Mouse (Mus musculus): ENCODE data around the gene Pop4. TPM values are rescaled to one million over a fixed set of nuclear protein-coding genes. Genes with fewer than 3 reads are reported as not detected.

Gene Pop4
- total RNA-seq, 2 experiments from 2014 or later, result 33.6 to 33.7 TPM

DNA sequence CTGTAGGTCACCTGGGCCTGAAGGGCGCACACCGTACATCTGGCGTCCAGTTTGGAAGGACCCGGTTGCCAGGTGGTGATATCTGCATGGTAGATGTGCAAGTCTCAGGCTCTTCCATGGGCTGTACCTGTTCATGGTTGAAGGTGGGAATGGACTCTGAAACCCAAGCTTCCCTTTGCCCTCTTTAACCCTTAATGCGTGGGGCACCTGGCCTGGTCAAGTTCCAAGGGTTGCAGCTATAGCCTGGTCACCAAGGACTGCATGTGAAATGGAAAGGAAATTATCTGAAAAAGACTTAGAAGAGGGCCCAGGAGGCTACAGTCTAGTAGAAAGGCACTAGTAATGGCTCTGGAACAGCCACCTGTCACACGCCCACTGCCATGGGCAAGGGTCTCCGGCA is 50.4 kb downstream of the Pop4 start:
- ATAC-seq (ENCODE audit: poor library complexity, severe bottlenecking), result no peak

DNA sequence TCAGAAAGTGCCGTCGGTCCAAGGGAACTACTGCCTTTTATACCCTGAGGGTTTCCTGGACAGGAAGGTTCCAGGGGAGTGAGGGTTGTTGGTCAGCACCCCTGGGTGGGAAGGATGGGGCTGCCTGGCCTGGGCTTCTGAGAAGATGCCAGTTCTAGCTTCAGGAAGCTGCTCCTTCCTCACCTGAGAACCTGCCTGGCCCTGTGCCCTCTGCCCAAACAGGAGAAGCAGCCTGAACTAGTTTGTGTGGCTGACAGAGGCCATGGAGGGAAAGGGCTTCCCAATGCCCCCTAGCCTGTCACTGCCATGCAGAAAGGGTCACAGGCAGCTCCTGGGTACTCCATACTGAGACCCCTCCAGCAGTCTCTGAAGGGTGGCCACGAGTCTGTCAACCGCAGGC is 51.7 kb downstream of the Pop4 start:
- no peak for ATAC-seq (ENCODE audit: poor library complexity, severe bottlenecking)

DNA sequence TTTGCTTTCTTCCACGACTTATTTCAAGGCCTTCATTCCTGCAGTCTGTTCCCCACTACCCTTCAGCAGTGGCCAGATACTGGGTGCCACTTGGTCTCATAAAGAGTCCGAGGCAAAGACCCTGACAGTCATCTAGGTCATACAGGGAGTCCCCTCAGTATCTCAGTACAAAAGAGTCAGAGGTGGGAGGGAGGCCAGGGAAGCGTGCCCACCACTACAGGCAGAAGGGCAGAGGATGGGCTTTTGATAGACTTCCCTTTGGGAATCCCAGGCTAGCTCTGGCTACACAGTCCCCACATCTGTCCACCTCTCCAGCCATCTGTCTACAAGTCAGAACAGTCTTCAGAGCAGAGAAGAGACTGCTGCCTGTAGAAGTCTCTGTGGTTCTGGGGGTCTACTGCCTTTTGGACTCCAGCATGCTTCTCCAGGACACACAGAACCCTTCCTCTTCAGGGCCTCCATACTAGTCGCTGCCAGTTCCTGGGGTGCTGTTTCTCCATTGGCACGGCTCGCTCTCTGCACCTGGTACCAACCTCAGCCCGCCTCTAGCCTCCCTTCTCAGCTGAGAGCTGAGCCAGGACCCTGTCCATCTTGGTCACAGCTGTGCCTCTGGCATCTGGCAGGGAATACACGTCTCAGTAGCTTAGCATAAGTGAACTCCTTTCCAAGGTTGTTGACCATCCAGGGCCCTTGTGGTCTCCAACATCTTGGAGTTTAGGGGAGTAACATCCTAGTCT is 52.4 kb downstream of the Pop4 start:
- no peak for ATAC-seq (ENCODE audit: poor library complexity, severe bottlenecking)

DNA sequence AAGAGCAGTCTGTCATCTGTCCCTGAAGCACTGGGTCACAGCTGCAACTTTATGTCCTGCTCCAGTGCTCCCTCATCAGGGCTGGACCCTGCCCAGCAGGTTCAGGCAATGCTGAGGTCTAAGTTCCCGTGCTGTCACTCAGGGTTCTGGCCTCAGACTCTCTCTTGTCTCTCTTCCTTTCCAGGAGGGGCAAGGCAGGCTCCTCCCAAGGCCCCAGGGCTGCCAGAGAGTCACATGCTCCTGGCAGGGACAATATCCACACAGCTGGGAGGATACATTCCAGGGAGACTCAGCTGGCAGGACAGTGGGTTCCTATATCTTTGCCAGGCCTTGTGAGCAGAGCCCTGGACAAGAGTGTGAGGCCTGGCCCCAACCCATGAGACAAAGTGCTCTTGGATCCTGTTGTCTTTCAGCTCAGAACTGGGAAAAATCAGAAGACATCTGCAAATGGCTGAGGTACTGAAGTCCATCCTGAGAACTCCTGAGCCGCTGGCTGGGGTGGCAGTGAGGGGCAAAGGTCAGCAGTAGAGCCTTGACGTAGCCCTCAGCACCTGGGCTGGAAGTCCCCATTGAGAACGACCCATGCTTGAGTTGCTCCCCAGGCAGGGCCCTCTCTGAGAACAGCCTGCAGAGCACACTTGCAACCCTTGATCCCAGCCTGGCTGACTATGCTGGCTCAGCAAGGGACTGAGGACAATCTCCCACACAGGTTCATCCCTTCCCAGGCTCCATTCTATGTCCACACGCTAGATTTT is 53.6 kb downstream of the Pop4 start:
- ATAC-seq (ENCODE audit: poor library complexity, severe bottlenecking), result no peak

DNA sequence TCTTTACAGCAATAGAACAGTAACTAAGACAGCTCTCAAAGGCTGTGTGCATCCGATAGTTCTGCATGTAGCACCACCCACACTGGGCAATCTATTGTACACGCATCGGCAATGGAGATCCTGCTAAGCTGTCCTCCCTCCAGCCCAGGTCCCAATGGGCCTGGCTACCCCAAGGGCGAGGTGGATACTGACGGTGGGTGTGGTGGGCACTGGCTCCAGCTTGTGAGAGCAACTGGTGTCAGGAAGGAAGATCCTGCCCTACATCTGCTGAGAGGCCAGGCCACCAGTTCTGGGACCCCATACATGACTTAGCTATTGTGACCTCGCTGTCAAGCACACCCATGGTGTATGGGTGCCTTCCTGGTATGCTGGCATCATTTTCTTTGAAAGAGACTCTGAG is 55.5 kb downstream of the Pop4 start:
- no peak for ATAC-seq (ENCODE audit: poor library complexity, severe bottlenecking)

DNA sequence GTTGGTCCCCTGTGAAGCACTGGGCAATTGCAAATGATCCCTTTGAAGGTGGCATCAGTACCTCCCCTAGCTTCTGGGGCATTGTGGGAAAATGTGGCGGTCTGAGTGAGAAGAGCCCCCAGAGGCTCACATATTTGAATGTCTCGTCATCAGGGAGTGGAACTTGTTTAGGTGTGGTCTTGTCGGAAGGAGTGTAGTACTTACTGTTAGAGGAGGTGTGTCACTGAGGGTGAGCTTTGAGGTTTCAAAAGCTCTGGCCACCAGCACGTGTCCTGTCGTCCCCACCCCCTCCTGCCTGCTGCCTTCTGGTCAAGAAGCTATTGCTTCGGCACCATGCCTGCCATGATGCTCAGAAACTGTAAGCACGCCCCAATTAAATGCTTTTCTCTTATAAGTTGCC is 55.9 kb downstream of the Pop4 start:
- ATAC-seq (ENCODE audit: poor library complexity, severe bottlenecking), result peak; percentile 64

DNA sequence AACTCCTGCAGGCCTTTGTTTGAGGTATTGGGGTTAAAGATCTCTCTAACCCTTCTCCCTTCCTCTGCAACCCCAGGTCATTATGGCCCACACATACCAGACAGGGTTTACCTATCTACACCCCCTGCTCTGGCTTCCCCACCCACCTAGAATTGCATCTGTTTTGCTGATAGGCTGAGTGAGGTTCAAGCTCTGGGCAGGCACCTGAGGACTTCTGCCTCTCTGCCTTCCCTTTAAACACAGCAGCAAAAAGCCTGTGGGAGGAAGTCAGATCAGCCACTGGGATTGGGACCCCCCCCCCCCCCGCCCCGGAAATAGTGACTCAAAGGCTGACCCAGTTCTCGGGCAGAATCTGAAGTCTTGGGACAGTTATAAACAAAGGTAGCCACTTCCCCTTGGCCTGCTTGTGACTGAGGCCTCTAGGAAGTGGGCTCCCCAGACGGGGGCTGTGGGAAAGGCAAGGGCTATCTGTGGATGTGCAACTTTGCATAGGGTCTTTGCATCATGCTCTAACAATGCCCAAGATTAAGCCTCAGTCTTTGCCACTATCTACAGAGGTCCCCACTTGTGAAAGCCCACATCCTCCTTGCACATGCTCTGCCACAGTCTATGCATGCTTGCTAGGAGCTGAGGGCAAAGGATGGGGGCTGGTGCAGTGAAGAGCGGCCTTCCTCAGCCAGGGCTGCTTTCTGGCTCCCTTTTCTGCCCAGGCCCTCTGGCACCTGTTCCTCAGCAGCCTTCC is 56.6 kb downstream of the Pop4 start:
- peak; percentile 81 for ATAC-seq (ENCODE audit: poor library complexity, severe bottlenecking)

DNA sequence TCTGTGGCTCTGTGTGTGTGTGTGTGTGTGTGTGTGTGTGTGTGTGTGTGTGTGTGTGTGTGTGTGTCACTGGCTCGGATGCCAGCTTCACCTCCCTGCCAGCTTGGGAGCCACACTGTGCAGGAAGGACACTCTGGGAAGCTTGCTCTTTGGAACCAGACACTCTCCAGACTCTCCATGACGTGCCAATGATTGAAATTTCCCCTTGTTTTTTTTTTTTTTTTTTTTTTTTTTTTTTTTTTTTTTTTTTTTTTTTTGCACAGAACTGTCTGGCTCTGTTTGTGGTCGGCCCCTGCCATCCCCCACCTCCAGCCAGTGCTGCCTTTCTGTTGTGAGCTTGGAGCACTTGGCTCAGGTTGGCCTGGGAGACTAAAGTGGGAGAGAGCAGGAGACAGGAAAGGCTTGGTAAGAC is 58.6 kb downstream of the Pop4 start:
- ATAC-seq (ENCODE audit: poor library complexity, severe bottlenecking), result no peak

Other genes with a start within 250 kb of the Pop4 start
- gene Uri1, start 247.9 kb downstream of the Pop4 start, total RNA-seq (2015), result 30.8 and 31.5 TPM in 2 replicates
- 26.7 and 29.1 TPM in 2 replicates for gene Uri1, start 247.9 kb downstream of the Pop4 start, total RNA-seq (2017)
- 22.8 and 23.6 TPM in 2 replicates for gene Ccne1, start 163.9 kb downstream of the Pop4 start, total RNA-seq (2015)
- 33.4 and 37.7 TPM in 2 replicates for gene Ccne1, start 163.9 kb downstream of the Pop4 start, total RNA-seq (2017)
- gene 1600014C10Rik, start 88.2 kb downstream of the Pop4 start, total RNA-seq (2015), result 25.9 and 34.5 TPM in 2 replicates
- gene 1600014C10Rik, start 88.2 kb downstream of the Pop4 start, total RNA-seq (2017), result 39.5 and 40.5 TPM in 2 replicates
- gene Plekhf1, start 43.4 kb downstream of the Pop4 start, total RNA-seq (2015), result 0.43 and 0.74 TPM in 2 replicates
- gene Plekhf1, start 43.4 kb downstream of the Pop4 start, total RNA-seq (2017), result 1.0 and 1.3 TPM in 2 replicates